Mouse (Mus musculus) brain, embryonic 18.5 days (tissue): ENCODE measurements around the gene Tbc1d7.

Experiments used
- DNase-seq: peaks from one replicate; pipeline ENCODE4 v3.0.0-alpha.2; 2012; ENCODE audit warnings: low read depth, low spot score

Gene Tbc1d7

DNA sequence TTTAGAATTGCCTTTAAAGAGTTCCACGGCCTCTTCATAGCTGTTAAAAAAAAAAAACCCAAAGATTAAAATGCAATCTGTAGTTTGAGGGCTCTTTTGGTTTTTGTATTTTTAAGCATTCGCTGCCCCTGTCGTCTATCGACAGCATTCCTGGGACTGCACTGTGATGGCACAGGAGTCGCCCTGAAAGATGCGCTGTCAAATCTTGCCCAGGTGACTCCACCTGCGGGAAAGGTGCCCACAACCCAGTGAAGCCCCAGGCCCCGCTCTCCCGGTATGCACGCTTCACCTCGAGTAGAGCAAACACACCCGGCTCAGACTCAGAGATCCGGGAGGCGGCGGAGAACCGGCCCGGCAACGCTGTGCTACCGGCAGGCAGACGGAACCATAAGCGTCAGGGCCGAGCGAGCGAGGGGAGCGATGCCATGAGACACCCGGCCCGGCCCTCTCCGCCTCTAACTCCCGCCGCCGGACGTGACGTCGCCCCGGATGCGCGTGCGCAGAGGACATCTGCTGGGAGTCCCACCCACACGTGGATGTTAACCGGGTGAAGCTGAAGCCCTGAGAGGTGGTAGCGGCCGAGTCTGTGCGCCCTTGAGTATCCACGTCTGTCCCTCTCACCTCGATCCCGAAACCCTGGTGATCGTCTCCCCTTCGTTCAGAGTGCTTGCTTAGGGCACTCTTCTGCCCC lies at the start of gene Tbc1d7:
Tbc1d7 (minus strand) TSS at position 482 of the 691 bp plus-strand sequence.
- DNase-seq = peak; percentile 91

DNA sequence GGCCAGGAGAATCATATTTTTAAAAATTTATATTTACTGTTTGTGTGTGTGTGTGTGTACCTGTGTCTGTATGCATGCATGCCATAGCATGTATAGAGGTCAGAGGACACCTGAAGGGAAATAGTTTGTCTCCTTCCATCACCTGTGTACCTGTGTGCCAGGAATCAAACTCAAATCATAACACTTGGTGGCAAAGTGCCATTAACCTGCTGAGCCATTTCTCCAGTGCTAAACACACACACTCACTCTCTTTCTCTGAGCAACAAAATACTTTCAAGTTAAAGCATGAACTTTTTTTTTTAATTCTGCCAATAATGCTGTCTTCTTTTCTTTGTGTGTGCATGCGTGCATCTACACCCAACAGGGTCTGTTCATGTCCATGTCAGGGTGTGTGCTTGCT lies 49.3 kb upstream of the Tbc1d7 start:
- no peak for DNase-seq

DNA sequence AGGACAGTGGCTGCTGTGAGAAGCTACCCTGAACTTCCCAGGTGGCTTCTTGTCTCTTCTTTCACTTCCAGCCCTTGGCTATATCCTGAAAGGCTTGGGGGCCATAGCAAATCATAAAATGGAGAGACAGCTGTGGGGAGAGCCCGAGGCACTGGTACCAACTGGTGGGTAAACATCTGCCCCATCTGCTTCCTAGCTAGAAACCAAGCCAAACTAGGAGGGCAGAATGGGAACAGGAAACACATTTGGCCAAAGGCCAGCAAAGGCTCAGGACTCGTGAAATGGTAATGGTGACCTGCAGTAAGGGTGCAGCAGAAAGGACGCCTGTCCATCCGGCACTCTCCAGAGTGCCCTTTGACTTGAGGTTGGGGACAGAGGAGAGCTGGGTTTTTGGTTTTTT lies 47.5 kb upstream of the Tbc1d7 start:
- no peak for DNase-seq

DNA sequence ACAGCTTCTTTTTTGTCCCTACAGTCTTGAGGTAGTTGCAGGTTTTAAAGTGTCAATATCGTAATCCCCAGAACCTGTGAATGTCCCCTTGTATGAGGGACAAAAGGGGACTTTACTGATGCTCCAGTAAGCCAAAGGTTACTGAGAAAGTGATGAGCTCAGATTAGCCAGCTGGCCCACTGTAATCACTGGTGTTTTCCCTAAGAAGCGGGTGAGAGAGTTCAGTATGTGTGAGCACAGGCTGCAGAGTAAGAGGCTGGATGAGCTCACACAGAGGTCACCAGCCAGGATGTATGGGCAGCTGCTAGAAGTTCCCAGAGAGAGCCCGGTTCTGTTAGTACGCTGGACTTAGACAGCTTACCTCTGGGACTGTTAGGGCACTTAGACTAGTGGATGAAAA lies 47.0 kb upstream of the Tbc1d7 start:
- DNase-seq = no peak

DNA sequence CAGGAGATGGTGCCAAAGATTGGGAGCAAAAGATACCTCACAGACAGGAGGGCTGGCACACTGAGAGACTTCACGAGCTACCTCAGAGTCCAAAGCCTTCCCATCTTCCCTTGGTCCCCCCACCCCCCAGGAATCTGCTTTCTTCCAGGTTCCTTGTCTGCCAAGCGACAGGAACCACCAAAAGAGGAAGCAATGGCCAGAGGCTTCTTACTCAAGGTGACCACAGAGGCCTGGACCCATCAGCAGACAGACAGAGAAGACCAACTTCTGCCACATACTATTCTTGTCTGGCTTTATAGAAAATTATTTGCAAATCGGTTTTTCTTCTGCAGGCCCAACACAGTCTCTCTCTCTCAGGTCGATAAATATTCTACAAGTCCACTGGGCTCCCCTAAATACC lies 46.4 kb upstream of the Tbc1d7 start:
- no peak for DNase-seq

DNA sequence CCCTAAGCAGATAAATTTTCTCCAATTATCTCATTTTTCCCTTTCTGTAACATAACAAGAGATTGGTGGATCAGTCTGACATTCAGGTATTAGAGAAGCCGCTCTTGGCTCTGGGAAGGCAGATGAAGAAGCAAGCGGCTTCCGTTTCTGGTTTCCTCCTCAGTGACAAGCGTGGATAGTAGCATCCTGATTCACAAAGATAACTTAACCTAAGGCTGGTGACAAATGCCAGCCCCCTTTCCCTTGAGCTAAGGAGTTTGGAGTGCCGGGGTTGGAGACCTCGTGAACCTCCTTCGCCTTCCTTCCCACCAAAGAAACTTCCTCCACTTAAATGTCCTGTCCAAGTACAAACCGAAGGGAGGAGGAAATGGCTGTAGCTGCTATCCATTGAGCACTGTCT lies 45.8 kb upstream of the Tbc1d7 start:
- DNase-seq = no peak

DNA sequence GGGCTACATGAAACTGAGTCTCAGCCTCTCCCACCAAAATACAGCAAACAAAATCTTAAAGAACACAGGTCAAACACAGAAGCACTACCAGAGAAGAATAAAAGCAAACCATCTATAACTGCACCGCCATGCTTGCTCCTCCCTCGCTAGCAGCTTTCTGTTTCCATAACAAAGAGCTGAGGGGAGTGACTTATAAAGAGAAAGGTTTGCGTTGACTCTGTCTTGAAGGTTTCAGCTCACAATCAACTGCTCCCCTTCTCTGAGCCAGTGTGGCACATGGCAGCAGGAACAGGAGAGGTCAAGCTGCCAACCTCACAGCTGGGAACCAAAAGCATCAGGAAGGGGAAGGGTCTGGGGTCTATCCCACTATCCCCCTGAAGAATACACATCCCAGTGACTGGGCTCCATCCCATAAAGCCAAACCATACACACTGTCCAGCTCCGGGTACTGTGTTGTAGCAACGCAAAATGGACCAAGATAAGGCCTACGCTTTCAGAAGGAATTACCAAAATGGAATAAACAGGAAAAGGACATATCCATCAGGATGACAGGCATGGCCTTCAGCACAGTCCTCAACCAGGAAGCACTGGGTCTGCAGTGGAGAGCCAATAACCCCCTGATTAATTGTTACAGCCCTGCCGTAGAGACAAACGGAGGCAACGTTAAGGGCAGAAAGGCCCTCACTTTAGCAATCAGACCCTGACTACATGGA lies 44.8 kb upstream of the Tbc1d7 start:
- DNase-seq = no peak

DNA sequence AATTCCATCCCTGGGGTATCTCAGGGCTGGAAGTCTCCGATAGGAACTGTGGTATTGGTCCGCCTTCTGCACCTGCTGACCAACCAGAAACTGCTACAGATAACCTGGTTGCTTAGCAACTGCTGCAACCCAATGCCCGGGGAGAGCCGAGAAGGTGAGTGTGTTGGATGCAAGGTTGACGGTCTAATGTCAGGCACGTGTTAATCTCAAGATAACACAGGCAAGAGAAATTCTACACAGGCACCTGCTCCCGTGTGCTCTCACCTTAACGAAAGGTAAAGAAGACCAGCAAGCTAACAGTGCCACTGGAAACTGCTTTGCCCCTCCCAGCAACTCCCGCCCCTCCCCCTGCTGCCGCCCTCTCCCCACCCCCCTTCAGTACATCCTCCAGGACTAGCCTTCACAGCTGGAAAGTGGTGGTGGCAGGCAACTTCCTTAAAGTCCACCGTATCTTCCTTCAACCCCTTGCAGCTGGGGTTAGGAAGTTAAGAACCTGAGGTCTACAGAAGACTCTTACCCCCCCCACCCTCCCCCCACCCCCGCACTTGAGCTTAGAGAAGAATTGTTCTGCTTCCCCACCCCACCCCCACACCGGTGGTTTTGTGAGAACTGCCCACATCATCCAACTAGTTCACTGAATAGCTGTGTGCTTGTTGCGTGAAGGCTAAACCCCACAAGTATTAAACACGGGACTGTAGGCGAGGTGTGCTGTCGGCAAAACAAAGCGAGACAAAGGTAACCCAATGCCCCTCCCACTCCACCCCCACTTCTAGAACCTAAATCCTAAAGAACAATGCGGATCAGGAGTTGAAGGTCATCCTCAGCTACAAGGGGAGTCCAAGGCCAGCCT lies 44.1 kb upstream of the Tbc1d7 start:
- no peak for DNase-seq

DNA sequence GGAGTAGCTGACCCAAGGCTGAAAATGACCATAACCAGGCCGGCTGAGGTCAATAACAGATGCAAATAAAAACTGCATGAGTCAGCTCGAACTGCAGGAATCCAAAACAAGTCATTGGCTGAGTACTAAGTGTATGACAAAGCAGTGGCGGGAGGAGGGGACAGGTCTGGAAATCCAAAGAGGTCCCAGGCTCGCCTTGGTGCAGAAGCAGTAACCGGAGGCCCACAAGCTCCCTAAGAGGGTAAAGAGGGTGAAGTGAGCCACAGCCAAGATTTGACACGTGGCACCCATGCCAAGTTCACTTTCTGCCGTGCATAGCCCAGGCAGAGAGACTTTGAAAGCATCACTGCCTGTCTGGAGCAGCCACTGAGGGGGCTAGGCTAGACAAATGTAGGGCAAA lies 41.0 kb upstream of the Tbc1d7 start:
- DNase-seq = no peak

DNA sequence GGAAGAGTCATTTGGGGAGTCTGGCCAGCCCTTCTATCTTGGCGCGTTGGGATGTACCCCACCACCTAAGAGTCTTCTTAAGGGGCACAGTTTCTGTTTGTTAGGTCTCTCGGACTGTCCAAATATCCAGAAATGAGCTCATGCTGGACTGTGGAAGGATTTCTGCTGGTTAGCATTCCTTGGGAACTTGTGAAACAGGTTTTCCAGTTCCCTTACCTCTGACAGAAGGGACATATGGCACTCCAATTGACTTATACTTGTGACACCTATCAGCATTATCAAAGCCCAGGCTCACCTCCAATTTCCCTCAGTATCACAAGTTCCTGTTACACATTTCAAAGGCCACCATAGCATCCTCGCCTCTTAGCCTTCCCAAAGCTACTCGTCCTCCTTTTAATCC lies 39.7 kb upstream of the Tbc1d7 start:
- DNase-seq = no peak

DNA sequence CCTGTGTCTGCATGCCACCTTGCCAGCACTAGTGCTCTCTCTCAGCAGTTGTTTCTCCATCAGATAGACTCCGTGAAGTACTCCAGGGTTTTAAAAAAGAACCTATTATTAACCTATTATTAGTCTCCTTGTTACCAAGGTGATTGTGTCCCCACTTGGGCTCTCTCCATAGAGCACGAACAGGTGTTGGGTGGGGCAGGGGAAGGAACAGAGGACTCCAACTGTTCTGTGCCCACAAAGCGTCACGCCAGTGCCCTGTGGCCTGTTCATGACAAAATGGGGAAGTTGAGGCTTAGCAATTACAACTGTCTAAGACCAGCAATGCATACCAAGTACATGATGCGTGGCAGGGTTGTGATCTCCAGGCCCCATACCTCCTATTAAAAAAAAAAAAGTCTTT lies 38.3 kb upstream of the Tbc1d7 start:
- DNase-seq = no peak

DNA sequence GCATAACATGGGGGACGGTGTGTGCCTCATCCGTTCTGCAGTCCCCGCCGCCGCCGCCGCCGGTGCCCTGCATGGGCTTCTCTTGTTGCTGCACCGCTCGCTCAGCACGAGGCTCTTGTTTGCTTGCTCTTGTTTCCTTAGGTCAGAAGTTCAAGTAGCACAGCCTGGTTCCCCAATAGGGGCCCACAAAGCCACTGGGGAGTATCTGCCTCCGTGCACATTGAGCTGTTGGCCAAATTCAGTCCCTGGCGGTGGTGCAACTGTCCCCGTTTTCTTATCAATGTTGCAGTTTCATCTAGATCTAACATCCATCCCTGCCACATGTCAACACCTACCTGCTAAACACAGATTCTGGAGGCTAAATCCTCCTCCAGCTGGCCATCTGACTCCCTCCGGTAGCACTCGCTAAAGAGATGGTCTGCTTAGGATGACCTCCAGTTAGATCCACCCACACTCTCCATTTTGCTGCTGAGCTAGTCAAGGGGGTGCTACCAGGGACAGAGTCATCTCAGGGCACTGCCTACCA lies 37.7 kb upstream of the Tbc1d7 start:
- DNase-seq = no peak

DNA sequence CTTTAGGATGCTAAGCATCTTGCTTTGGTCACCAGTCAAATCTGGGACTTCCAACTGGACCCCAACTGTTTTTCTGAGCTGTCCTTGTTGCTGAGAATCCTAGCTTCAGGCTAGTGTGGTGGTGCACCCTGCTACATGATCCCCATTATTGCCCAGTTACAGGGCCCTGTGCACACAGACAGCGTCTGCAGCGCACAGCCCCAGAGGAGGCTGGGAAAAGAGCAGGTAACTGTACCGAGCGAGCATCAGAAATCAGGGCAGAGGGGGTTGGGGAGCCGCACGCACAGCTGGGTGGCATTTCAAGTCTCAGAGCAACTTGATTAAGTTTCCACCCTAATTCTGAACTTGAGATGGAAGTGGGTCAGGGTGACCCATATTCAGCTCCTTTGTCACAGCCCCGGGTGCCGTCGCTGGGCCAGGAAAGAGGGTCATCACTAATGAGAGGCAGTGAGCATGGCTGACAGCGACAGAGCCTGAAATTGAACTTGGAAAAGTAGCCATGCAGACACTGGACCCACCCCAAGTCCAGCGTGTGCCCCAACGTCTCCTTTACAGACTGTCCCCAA lies 34.9 kb upstream of the Tbc1d7 start:
- no peak for DNase-seq

DNA sequence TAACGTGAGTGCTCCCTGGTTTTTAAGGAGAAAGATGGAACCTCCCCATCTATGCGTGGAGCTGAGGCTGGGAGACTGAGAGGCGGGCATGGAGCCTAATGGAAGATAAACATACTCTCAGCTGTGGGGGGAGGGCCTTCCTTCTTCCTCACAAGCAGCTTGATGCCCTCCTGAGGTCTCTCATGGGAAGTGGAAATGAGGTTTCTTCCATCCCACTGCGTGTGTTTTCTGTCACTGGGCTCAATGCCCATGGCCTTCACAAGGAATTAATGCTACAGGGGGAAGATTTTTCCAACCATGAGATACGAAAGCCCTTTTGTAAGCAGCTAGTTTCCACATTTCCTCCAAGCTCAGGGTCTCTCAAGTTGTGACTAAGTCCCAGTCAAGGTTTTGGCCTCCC lies 32.3 kb upstream of the Tbc1d7 start:
- DNase-seq = no peak

DNA sequence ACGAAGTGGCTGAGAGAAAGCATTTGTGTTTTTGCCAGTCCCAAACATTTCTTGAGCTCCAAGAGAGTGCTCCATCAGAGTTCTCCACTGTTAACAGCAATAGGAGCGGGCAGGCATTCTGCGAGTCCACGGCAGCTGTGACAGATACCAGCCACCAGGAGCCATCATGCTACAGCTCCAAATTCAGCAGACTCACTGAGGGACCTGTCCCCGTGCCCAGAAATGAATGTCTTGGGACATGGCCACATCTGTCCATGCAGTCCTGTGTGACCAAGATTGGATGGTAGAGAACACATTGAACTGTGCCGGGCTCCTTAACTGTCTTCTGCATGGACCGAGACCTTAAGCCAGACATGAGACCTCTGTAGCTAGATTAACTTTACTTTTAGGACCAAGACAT lies 31.9 kb upstream of the Tbc1d7 start:
- no peak for DNase-seq

DNA sequence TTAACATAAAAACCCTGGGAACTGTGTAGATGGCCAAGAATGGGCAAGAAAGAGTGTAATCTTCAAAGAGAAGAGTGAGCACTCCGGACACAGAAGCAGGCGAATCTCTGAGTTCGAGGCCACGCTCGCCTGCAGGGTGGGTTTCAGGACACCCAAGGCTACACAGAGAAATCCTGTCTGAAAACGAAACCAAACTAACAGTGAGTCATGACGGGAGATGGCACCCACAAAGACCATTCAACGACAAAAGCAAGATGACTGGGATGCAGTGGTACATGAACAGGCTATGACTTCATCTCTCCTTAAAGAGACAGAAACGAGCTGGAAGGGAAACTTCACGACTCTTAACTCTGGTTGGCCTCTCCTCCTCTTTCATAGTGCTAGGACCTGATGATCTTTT lies 31.1 kb upstream of the Tbc1d7 start:
- DNase-seq = no peak

DNA sequence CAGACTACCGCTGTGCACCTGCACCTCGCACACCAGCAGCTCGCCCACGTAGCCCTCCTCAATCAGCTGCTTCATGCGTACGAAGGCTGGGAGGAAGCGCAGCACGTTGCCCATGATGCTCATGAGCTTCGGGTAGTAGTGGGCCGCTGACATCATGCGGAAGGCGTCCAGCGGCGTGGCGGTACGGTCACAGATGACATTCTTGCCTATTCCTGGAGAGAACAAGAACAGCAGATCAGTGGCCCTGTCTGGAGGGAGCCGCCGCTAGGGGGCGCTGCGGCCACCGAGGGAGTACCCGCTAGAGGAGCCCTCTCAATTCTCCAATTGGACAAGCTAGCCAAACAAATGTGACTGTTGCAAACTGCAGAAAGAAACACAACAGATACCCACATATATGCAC lies 29.7 kb upstream of the Tbc1d7 start:
- no peak for DNase-seq

DNA sequence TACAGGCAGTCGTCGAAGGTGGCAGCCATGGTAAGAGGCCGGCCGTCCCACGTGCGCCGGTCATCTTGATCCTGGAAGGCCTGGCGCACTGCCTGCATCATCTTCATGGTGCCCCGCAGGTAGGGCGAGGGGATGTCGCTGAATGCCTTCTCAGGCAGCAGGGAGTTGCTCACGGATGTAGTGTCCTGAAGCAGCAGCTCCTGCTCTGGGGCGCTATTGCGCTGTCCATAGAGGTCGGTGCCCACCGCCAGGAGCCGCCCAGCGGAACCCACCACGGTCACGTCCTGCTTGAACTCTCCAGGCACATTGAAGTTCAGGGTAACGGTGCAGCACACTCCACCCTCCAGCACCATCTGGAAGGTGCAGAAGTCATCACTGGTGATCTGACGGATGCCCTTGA lies 29.2 kb upstream of the Tbc1d7 start:
- DNase-seq = no peak

DNA sequence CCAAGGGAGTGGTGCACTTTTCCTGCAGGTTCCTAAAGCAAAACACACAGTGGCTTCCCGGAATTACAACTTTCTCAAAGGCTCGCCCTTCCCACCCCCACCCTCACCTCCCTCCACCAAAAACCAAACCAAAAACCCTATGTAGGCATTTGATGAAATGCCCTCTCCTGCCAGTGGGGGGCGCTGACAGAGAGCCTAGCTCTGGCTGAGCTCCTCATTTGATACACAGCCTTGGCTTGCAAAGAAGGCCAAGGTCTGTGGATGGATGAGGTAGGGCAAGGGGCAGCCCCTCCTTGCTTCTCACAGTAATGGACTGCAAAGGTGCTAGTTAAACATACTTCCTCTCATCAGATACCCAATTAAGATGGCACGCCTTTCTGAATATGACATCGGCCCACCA lies 28.4 kb upstream of the Tbc1d7 start:
- DNase-seq = no peak

DNA sequence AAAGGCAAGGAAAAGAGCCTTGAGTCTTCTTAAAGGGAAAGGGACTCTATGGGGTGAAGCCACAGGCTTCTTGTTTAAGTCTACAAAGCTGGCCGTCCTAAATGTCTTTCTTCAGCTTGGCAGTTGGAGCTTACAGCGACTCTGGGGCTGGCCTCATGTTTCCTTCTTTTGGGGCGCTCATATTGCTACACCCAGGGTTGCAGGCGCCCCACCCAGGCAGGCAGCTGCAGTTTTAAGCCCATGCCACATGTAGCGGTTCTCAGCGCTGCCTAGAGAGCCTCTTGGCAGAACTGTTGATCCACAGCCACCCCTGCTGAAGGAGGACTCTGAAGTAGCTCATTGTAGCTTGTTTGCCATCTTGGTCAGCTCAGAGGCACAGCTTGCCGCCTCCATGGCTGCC lies 28.0 kb upstream of the Tbc1d7 start:
- DNase-seq = no peak

DNA sequence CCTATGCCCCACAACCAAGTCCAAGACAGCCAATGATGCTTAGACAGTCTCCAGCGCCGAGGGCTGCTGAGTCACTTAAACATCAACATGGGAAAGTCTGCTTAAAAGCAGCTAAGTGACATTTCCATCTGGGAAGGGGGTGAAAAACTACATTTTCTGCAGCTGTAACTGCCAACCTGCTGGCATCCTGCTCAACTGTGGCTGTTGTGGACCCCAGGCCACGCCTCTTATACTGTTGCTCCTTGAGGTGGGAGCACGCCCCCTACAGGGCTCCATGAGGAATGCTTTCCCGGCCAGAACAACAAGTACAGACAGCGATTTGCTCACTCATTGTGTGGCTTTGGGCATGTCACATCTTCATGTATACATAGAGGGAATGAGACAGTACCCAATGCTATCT lies 25.9 kb upstream of the Tbc1d7 start:
- no peak for DNase-seq

DNA sequence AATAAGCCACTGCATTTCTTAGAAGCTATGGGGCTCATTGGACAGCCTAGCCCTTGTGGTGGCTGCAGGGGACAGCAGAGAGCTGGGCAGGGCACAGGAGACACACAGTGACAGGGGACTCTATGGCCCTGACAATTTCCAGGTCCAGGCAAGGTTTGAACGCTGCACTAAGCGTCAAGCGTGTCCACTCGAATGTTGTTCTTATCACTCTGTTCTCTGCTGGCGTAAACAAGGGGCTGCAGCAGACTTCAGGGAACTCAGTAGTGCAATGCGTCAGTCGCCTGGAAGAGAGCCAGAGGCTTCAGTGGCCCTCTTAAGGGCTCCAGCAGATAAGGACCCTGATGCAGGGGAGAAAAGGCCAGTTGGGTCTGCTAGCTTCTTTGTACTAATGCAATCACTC lies 24.7 kb upstream of the Tbc1d7 start:
- no peak for DNase-seq
